Mouse (Mus musculus): ENCODE measurements around the gene Fbxw5. TPM values are rescaled to one million over a fixed set of nuclear protein-coding genes. Genes with fewer than 3 reads are reported as not detected.

The Fbxw5 gene
- total RNA-seq, 2 experiments from 2014 or later, result 92.0 to 96.2 TPM

Other genes starting within 250 kb of the Fbxw5 start
- gene Tmem203, start 245.3 kb upstream of the Fbxw5 start, total RNA-seq (2021), result 10 to 100 TPM; 12.7 to 13.4 TPM
- 1 to 10 TPM; 5.7 to 7.6 TPM for gene Tprn, start 238.1 kb upstream of the Fbxw5 start, total RNA-seq (2021)
- 10 to 100 TPM; 38.3 to 46.9 TPM for gene Ssna1, start 228.3 kb upstream of the Fbxw5 start, total RNA-seq (2021)
- gene Anapc2, start 228.3 kb upstream of the Fbxw5 start, total RNA-seq (2021), result 10 to 100 TPM; 44.0 to 44.1 TPM
- gene Tmem210, start 212.6 kb upstream of the Fbxw5 start, total RNA-seq (2021), result not detected
- under 1 TPM in 1 of 2 experiments, not detected in 1; 0.55 TPM for gene Lrrc26, start 210.8 kb upstream of the Fbxw5 start, total RNA-seq (2021)
- not detected for gene Grin1, start 181.6 kb upstream of the Fbxw5 start, total RNA-seq (2021)
- gene Man1b1, start 168.4 kb upstream of the Fbxw5 start, total RNA-seq (2021), result 10 to 100 TPM; 22.1 to 22.2 TPM
- gene Dpp7, start 144.4 kb upstream of the Fbxw5 start, total RNA-seq (2021), result 1 to 10 TPM; 2.7 to 3.9 TPM
- gene Uap1l1, start 135.1 kb upstream of the Fbxw5 start, total RNA-seq (2021), result 1 to 10 TPM; 4.5 to 6.0 TPM
- 1 to 10 TPM in 1 of 2 experiments, under 1 TPM in 1; 0.88 to 1.5 TPM for gene Sapcd2, start 128.4 kb upstream of the Fbxw5 start, total RNA-seq (2021)
- 10 to 100 TPM; 16.1 to 17.0 TPM for gene Entpd2, start 104.9 kb upstream of the Fbxw5 start, total RNA-seq (2021)
- 10 to 100 TPM; 33.8 to 37.1 TPM for gene Npdc1, start 101.4 kb upstream of the Fbxw5 start, total RNA-seq (2021)
- gene Fut7, start 77.5 kb upstream of the Fbxw5 start, total RNA-seq (2021), result not detected
- gene Abca2, start 72.0 kb upstream of the Fbxw5 start, total RNA-seq (2021), result 10 to 100 TPM; 22.0 to 24.4 TPM
- gene Clic3, start 43.9 kb upstream of the Fbxw5 start, total RNA-seq (2021), result 1 to 10 TPM; 3.0 to 3.9 TPM
- gene Paxx, start 39.7 kb upstream of the Fbxw5 start, total RNA-seq (2021), result 10 to 100 TPM; 22.9 to 23.4 TPM
- gene Ptgds, start 30.7 kb upstream of the Fbxw5 start, total RNA-seq (2021), result 10 to 100 TPM; 30.9 to 38.6 TPM
- not detected for gene Lcn12, start 6.8 kb upstream of the Fbxw5 start, total RNA-seq (2021)
- gene C8g, start 969 bp downstream of the Fbxw5 start, total RNA-seq (2021), result under 1 TPM; 0.51 to 0.98 TPM
- 10 to 100 TPM; 16.6 to 16.7 TPM for gene Traf2, start 46.2 kb downstream of the Fbxw5 start, total RNA-seq (2021)
- 100 to 1,000 TPM; 175 to 185 TPM for gene Edf1, start 57.1 kb downstream of the Fbxw5 start, total RNA-seq (2021)
- gene Mamdc4, start 74.1 kb downstream of the Fbxw5 start, total RNA-seq (2021), result 1 to 10 TPM; 3.0 to 5.2 TPM
- gene Phpt1, start 74.5 kb downstream of the Fbxw5 start, total RNA-seq (2021), result 10 to 100 TPM; 75.4 to 76.0 TPM
- gene Ajm1, start 81.0 kb downstream of the Fbxw5 start, total RNA-seq (2021), result under 1 TPM in 1 of 2 experiments, not detected in 1; 0.10 TPM
- 10 to 100 TPM; 48.1 to 49.7 TPM for gene Rabl6, start 107.8 kb downstream of the Fbxw5 start, total RNA-seq (2021)
- not detected for gene Ccdc183, start 116.9 kb downstream of the Fbxw5 start, total RNA-seq (2021)
- gene Tmem141, start 121.3 kb downstream of the Fbxw5 start, total RNA-seq (2021), result 10 to 100 TPM; 16.6 to 22.5 TPM
- 1 to 10 TPM; 6.3 TPM for gene Fcna, start 127.3 kb downstream of the Fbxw5 start, total RNA-seq (2021)
- gene Lcn8, start 152.4 kb downstream of the Fbxw5 start, total RNA-seq (2021), result 1 to 10 TPM; 1.1 TPM
- not detected for gene Lcn5, start 157.2 kb downstream of the Fbxw5 start, total RNA-seq (2021)
- gene Lcn6, start 176.0 kb downstream of the Fbxw5 start, total RNA-seq (2021), result not detected
- not detected for gene Lcn10, start 182.0 kb downstream of the Fbxw5 start, total RNA-seq (2021)
- gene Obp2a, start 199.3 kb downstream of the Fbxw5 start, total RNA-seq (2021), result not detected
- 10 to 100 TPM; 12.0 to 12.6 TPM for gene Bmyc, start 206.0 kb downstream of the Fbxw5 start, total RNA-seq (2021)
- gene Obp2b, start 236.3 kb downstream of the Fbxw5 start, total RNA-seq (2021), result not detected